In the genomic region with DNA sequence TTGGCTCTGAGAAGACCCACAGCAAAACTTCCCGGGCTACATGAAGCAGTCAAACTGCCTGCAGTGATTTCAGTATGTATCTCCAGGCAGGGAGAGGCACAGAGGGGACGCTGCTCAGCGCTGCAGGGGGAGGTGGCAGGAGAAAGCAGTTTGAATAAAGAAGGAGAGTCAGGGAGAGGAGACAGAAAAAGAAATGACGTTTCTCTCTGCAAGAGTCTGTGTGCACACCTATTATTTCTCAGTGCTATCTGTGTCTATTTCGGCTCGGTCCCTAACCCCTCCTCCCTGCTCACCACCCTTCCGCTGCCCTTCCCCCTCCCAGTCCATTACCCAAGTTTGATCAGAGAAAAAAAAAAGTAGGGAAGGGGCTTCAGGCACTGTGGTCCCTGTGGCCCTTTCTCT, we compare ENCODE assay signal across 8 mouse cellular contexts.
DNase-seq lines count a peak whose midpoint lies in the region; ATAC-seq and TF ChIP-seq lines count a peak whose summit lies in the region.

No protein-coding gene starts in this region.

- peak overlapping the region; percentile 66 for H3K4me2 ChIP-seq in heart, embryonic 15.5 days
- peak overlapping the region; percentile 52 for H3K4me2 ChIP-seq in limb, embryonic 15.5 days
- peak overlapping the region; percentile 59 for H3K4me2 ChIP-seq in neural tube, embryonic 15.5 days

- peak; percentile 15 to 24 for DNase-seq in left cerebral cortex, adult 18-20 months (ENCODE audit: low spot score in 2 of 2)
- no peak for DNase-seq in left cerebral cortex, adult 11 months (ENCODE audit: low spot score)
- DNase-seq in spleen, postnatal 10 days (ENCODE audit: low spot score in 2 of 2), result no peak

- peak; percentile 60; the same call in 1 of the 2 replicates for TF ChIP-seq POLR2A in cortical plate, adult 2 months (IDR thresholded peaks at IDR 0.05; ENCODE audit: extremely low read depth, insufficient read depth, low read length)

- H3K4me3 ChIP-seq in cortical plate, adult 2 months (ENCODE audit: insufficient read depth, low read length), result peak overlapping the region; percentile 38
- peak overlapping the region; percentile 40 for H3K4me3 ChIP-seq in heart, embryonic 15.5 days
- H3K4me3 ChIP-seq in limb, embryonic 15.5 days, result peak overlapping the region; percentile 31
- peak overlapping the region; percentile 39 for H3K4me3 ChIP-seq in neural tube, embryonic 15.5 days (replicated peaks)

- no peak for TF ChIP-seq CTCF in cortical plate, adult 2 months (IDR thresholded peaks at IDR 0.05; ENCODE audit: extremely low read depth, insufficient read depth, low read length)

- WGBS in heart, embryonic 15.5 days, result 4% methylated on average over 7 of the region's 7 CpGs
- 5% methylated on average over 7 of the region's 7 CpGs for WGBS in limb, embryonic 15.5 days
- 6% methylated on average over 7 of the region's 7 CpGs for WGBS in neural tube, embryonic 15.5 days

- H3K27ac ChIP-seq in cortical plate, adult 2 months (ENCODE audit: insufficient read depth, low read length), result no peak overlapping the region
- H3K27ac ChIP-seq in heart, embryonic 15.5 days, result peak overlapping the region; percentile 77
- no peak overlapping the region for H3K27ac ChIP-seq in limb, embryonic 15.5 days
- peak overlapping the region; percentile 84 for H3K27ac ChIP-seq in neural tube, embryonic 15.5 days (replicated peaks)

- H3K36me3 ChIP-seq in heart, embryonic 15.5 days, result no peaks in the 10 kb centered on the region
- H3K36me3 ChIP-seq in limb, embryonic 15.5 days, result no peaks in the 10 kb centered on the region
- H3K36me3 ChIP-seq in neural tube, embryonic 15.5 days, result no peaks in the 10 kb centered on the region

- ATAC-seq in heart, embryonic 15.5 days (replicated peaks; ENCODE audit: insufficient number of reproducible peaks, insufficient read depth, low FRiP score, low read depth), result no peak; the same call in 1 of the 2 replicates
- no peak for ATAC-seq in limb, embryonic 15.5 days (ENCODE audit: insufficient number of reproducible peaks, low FRiP score, low TSS enrichment, low read depth)
- peak; percentile 79 for ATAC-seq in neural tube, embryonic 15.5 days (ENCODE audit: low FRiP score)
- no peak for ATAC-seq in activated CD4-positive, CD25-positive, alpha-beta regulatory T cell, adult 4 months

- peak overlapping the region; percentile 48 for H3K9ac ChIP-seq in heart, embryonic 15.5 days
- 0 out of 2 replicates have a peak overlapping the region, but pooled peaks have one; percentile 20 for H3K9ac ChIP-seq in limb, embryonic 15.5 days
- peak overlapping the region; percentile 58 for H3K9ac ChIP-seq in neural tube, embryonic 15.5 days (replicated peaks)

- H3K27me3 ChIP-seq in heart, embryonic 15.5 days, result no peaks in the 10 kb centered on the region
- no peaks in the 10 kb centered on the region for H3K27me3 ChIP-seq in limb, embryonic 15.5 days
- no peaks in the 10 kb centered on the region for H3K27me3 ChIP-seq in neural tube, embryonic 15.5 days (replicated peaks)

- H3K9me3 ChIP-seq in heart, embryonic 15.5 days (replicated peaks), result no peaks in the 10 kb centered on the region
- H3K9me3 ChIP-seq in limb, embryonic 15.5 days, result no peaks in the 10 kb centered on the region
- H3K9me3 ChIP-seq in neural tube, embryonic 15.5 days (replicated peaks), result no peaks in the 10 kb centered on the region

- H3K4me1 ChIP-seq in cortical plate, adult 2 months (ENCODE audit: control insufficient read depth, insufficient read depth, low read length), result peaks cover 2% of the 10 kb centered on the region; the same call in 1 of the 2 replicates
- H3K4me1 ChIP-seq in heart, embryonic 15.5 days (replicated peaks), result peaks cover 33% of the 10 kb centered on the region
- peaks cover 12% of the 10 kb centered on the region; the same call in 1 of the 2 replicates for H3K4me1 ChIP-seq in limb, embryonic 15.5 days
- peaks cover 30% of the 10 kb centered on the region for H3K4me1 ChIP-seq in neural tube, embryonic 15.5 days

Comparison
In these comparisons a context has a peak if more than half of its experiments do, and no peak if none do; other contexts are left out.
1. DNase-seq: peak in left cerebral cortex, adult 18-20 months (2 of 2); none in left cerebral cortex, adult 11 months (single experiment) and spleen, postnatal 10 days (0 of 2).
2. H3K27ac ChIP-seq: peak in heart, embryonic 15.5 days (single experiment) and neural tube, embryonic 15.5 days (single experiment); none in cortical plate, adult 2 months (single experiment) and limb, embryonic 15.5 days (single experiment).
3. Peak in every context shown above with its lines, with median percentiles within 50 percentile points of each other: H3K4me3 ChIP-seq, H3K4me2 ChIP-seq and H3K9ac ChIP-seq.